In the genomic region with DNA sequence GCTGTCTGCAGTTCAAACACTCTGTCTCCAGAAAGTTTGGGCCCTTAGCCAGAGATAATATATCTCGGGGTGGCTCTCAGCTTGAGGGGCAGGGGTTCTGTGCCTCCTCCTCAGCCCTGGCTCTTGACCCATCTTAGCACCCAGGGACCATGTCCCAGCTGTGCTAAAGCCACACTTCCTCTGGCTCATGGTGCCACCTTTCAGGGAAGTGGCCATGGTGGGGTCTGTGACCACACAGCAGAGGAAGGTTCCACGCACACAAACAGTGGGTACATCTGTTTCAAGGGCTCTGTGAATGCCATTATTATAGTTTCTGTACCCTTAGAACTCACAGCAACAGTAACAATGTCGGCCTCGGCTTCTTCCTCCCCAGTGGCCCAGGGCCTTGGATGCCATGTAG, we compare ENCODE assay signal across 21 mouse cellular contexts. TPM values are rescaled to one million over a fixed set of nuclear protein-coding genes. Genes with fewer than 3 reads are reported as not detected.
"Had no signal": no experiment of that assay in that cellular context is flagged by ENCODE, and none has a peak within 500 bp of the region (broad histone marks: within the 10 kb centered on the region; RNA-seq: fewer than 3 reads in every experiment).

No protein-coding gene starts in this region.

- ATAC-seq: liver, postnatal 0 days; lung, postnatal 0 days; midbrain, embryonic 16.5 days had no signal

- H3K4me2 ChIP-seq: liver, embryonic 13.5 days; liver, embryonic 15.5 days; lung, embryonic 15.5 days; midbrain, embryonic 12.5 days; neural tube, embryonic 12.5 days had no signal

- DNase-seq: liver, embryonic 13.5 days; liver, postnatal 0 days; lung, adult 2 months; lung, postnatal 14 days; lung, postnatal 36 days; midbrain, embryonic 14.5 days; right cerebral cortex, postnatal 25 days; right cerebral cortex, postnatal 4 days; spleen, adult 18-20 months; thymus, adult 18-20 months; thymus, postnatal 14 days; thymus, postnatal 36 days had no signal

- H3K27ac ChIP-seq: liver, embryonic 13.5 days; liver, embryonic 15.5 days; lung, embryonic 15.5 days; macrophage; midbrain, embryonic 12.5 days; neural tube, embryonic 12.5 days had no signal

- H3K9me3 ChIP-seq: liver, embryonic 13.5 days; liver, embryonic 15.5 days; lung, embryonic 15.5 days; megakaryocyte, embryonic 14.5 days; midbrain, embryonic 12.5 days; neural tube, embryonic 12.5 days had no signal

- H3K4me3 ChIP-seq: liver, embryonic 13.5 days; liver, embryonic 15.5 days; lung, embryonic 15.5 days; megakaryocyte, embryonic 14.5 days; midbrain, embryonic 12.5 days; myocyte; neural tube, embryonic 12.5 days had no signal

- H3K9ac ChIP-seq: liver, embryonic 13.5 days; liver, embryonic 15.5 days; liver, postnatal 0 days; lung, embryonic 15.5 days; midbrain, embryonic 12.5 days; neural tube, embryonic 12.5 days had no signal

- H3K4me1 ChIP-seq: liver, embryonic 13.5 days; lung, embryonic 15.5 days; midbrain, embryonic 12.5 days; neural tube, embryonic 12.5 days had no signal

- H3K36me3 ChIP-seq: liver, embryonic 13.5 days; liver, embryonic 15.5 days; lung, embryonic 15.5 days; midbrain, embryonic 12.5 days; neural tube, embryonic 12.5 days had no signal

- H3K27me3 ChIP-seq: liver, embryonic 13.5 days; liver, embryonic 15.5 days; lung, embryonic 15.5 days; neural tube, embryonic 12.5 days had no signal

RNA-seq across cellular contexts. Expression of a gene that starts 47.6 kb away (rescaled TPM):
- polyA plus RNA-seq: myocyte had no signal
